Mouse (Mus musculus): ENCODE data around the gene Homez. TPM values are rescaled to one million over a fixed set of nuclear protein-coding genes. Genes with fewer than 3 reads are reported as not detected.
A peak's percentile ranks its signal among the peaks of the same experiment; 100 is the strongest.

The Homez gene
- polyA plus RNA-seq, 1 experiment from 2014 or later, result 4.0 TPM

- peak overlapping the region; percentile 73 for H3K9ac ChIP-seq (replicated peaks)
- H3K9me3 ChIP-seq (ENCODE audit: low read length), result no peaks in the 10 kb centered on the region
- H3K4me1 ChIP-seq (ENCODE audit: insufficient read depth), result peaks cover 17% of the 10 kb centered on the region
- 6% methylated on average over 36 of the region's 36 CpGs for WGBS (ENCODE audit: insufficient replicate concordance)
- H3K4me2 ChIP-seq (ENCODE audit: low read depth, low read length), result peak overlapping the region; percentile 100
- TF ChIP-seq EP300 (IDR thresholded peaks at IDR 0.05; ENCODE audit: low read depth) (no peak), CTCF (IDR thresholded peaks at IDR 0.05; ENCODE audit: low read depth) (no peak)
- no peaks in the 10 kb centered on the region for H3K36me3 ChIP-seq (replicated peaks; ENCODE audit: insufficient read depth, low read length)
- ATAC-seq (peak; percentile 26), DNase-seq (no peak)
- peak overlapping the region; percentile 50 for H3K27ac ChIP-seq (ENCODE audit: low read depth)
- peak overlapping the region; percentile 73 for H3K4me3 ChIP-seq (ENCODE audit: low read depth, low read length)
- no peaks in the 10 kb centered on the region for H3K27me3 ChIP-seq (ENCODE audit: insufficient read depth, low read length)
These were observed 5.2 kb upstream of the Homez start for GRCm38 (mm10) chr14:54875844-54876538.

- ATAC-seq (no peak), DNase-seq (no peak)
- TF ChIP-seq CTCF (IDR thresholded peaks at IDR 0.05; ENCODE audit: low read depth), result no peak
- no peak for TF ChIP-seq EP300 (IDR thresholded peaks at IDR 0.05; ENCODE audit: low read depth)
- Histone ChIP-seq H3K27ac (ENCODE audit: low read depth) (no peak overlapping the region), H3K4me3 (ENCODE audit: low read depth, low read length) (no peak overlapping the region), H3K9me3 (ENCODE audit: low read length) (no peaks in the 10 kb centered on the region), H3K36me3 (replicated peaks; ENCODE audit: insufficient read depth, low read length) (no peaks in the 10 kb centered on the region), H3K4me2 (ENCODE audit: low read depth, low read length) (no peak overlapping the region), H3K9ac (replicated peaks) (no peak overlapping the region), H3K27me3 (ENCODE audit: insufficient read depth, low read length) (no peaks in the 10 kb centered on the region), H3K4me1 (ENCODE audit: insufficient read depth) (peaks cover 17% of the 10 kb centered on the region)
- WGBS (ENCODE audit: insufficient replicate concordance), result 79% methylated on average over 3 of the region's 3 CpGs
These were observed 3.4 kb upstream of the Homez start for GRCm38 (mm10) chr14:54874165-54874564.

- ATAC-seq (no peak), DNase-seq (no peak)
- Histone ChIP-seq H3K9ac (replicated peaks) (no peak overlapping the region), H3K4me3 (ENCODE audit: low read depth, low read length) (no peak overlapping the region), H3K9me3 (ENCODE audit: low read length) (no peaks in the 10 kb centered on the region), H3K27ac (ENCODE audit: low read depth) (no peak overlapping the region), H3K27me3 (ENCODE audit: insufficient read depth, low read length) (no peaks in the 10 kb centered on the region), H3K36me3 (replicated peaks; ENCODE audit: insufficient read depth, low read length) (no peaks in the 10 kb centered on the region), H3K4me2 (ENCODE audit: low read depth, low read length) (no peak overlapping the region), H3K4me1 (ENCODE audit: insufficient read depth) (peaks cover 10% of the 10 kb centered on the region; the same call in 1 of the 2 replicates)
- TF ChIP-seq CTCF (IDR thresholded peaks at IDR 0.05; ENCODE audit: low read depth) (no peak), EP300 (IDR thresholded peaks at IDR 0.05; ENCODE audit: low read depth) (no peak)
- 64% methylated on average over 4 of the region's 4 CpGs for WGBS (ENCODE audit: insufficient replicate concordance)
These were observed 2.7 kb downstream of the Homez start for GRCm38 (mm10) chr14:54868026-54868425.

GRCm38 (mm10) chr14:54866936-54867335, 3.8 kb downstream of the Homez start:
- DNase-seq, result peak; percentile 56
- Histone ChIP-seq H3K4me2 (ENCODE audit: low read depth, low read length) (no peak overlapping the region), H3K9me3 (ENCODE audit: low read length) (no peaks in the 10 kb centered on the region), H3K4me3 (ENCODE audit: low read depth, low read length) (no peak overlapping the region), H3K4me1 (ENCODE audit: insufficient read depth) (peaks cover 10% of the 10 kb centered on the region; the same call in 1 of the 2 replicates), H3K27ac (ENCODE audit: low read depth) (no peak overlapping the region), H3K36me3 (replicated peaks; ENCODE audit: insufficient read depth, low read length) (no peaks in the 10 kb centered on the region), H3K9ac (replicated peaks) (no peak overlapping the region), H3K27me3 (ENCODE audit: insufficient read depth, low read length) (no peaks in the 10 kb centered on the region)
- ATAC-seq, result no peak
- TF ChIP-seq CTCF (IDR thresholded peaks at IDR 0.05; ENCODE audit: low read depth) (peak; percentile 71), EP300 (IDR thresholded peaks at IDR 0.05; ENCODE audit: low read depth) (no peak)
- 66% methylated on average over 5 of the region's 5 CpGs for WGBS (ENCODE audit: insufficient replicate concordance)

- no peak overlapping the region for H3K4me2 ChIP-seq (ENCODE audit: low read depth, low read length)
- no peak overlapping the region for H3K27ac ChIP-seq (ENCODE audit: low read depth)
- ATAC-seq, result no peak
- TF ChIP-seq CTCF (IDR thresholded peaks at IDR 0.05; ENCODE audit: low read depth) (no peak), EP300 (IDR thresholded peaks at IDR 0.05; ENCODE audit: low read depth) (no peak)
- H3K4me1 ChIP-seq (ENCODE audit: insufficient read depth), result peaks cover 10% of the 10 kb centered on the region; the same call in 1 of the 2 replicates
- H3K27me3 ChIP-seq (ENCODE audit: insufficient read depth, low read length), result no peaks in the 10 kb centered on the region
- H3K9ac ChIP-seq (replicated peaks), result no peak overlapping the region
- DNase-seq, result no peak
- no peaks in the 10 kb centered on the region for H3K9me3 ChIP-seq (ENCODE audit: low read length)
- WGBS (ENCODE audit: insufficient replicate concordance), result 41% methylated on average over 3 of the region's 3 CpGs
- H3K36me3 ChIP-seq (replicated peaks; ENCODE audit: insufficient read depth, low read length), result no peaks in the 10 kb centered on the region
- no peak overlapping the region for H3K4me3 ChIP-seq (ENCODE audit: low read depth, low read length)
These were observed 4.5 kb downstream of the Homez start for GRCm38 (mm10) chr14:54866268-54866667.

- no peak for TF ChIP-seq CTCF (IDR thresholded peaks at IDR 0.05; ENCODE audit: low read depth)
- TF ChIP-seq EP300 (IDR thresholded peaks at IDR 0.05; ENCODE audit: low read depth), result no peak
- H3K9ac ChIP-seq (replicated peaks), result no peak overlapping the region
- no peak for ATAC-seq
- no peaks in the 10 kb centered on the region for H3K36me3 ChIP-seq (replicated peaks; ENCODE audit: insufficient read depth, low read length)
- WGBS (ENCODE audit: insufficient replicate concordance), result 64% methylated on average over 5 of the region's 5 CpGs
- peaks cover 10% of the 10 kb centered on the region; the same call in 1 of the 2 replicates for H3K4me1 ChIP-seq (ENCODE audit: insufficient read depth)
- no peak for DNase-seq
- H3K27ac ChIP-seq (ENCODE audit: low read depth), result no peak overlapping the region
- no peaks in the 10 kb centered on the region for H3K27me3 ChIP-seq (ENCODE audit: insufficient read depth, low read length)
- no peak overlapping the region for H3K4me2 ChIP-seq (ENCODE audit: low read depth, low read length)
- no peaks in the 10 kb centered on the region for H3K9me3 ChIP-seq (ENCODE audit: low read length)
- H3K4me3 ChIP-seq (ENCODE audit: low read depth, low read length), result no peak overlapping the region
These were observed 5.1 kb downstream of the Homez start for GRCm38 (mm10) chr14:54865626-54866025.
